Comparison of ENCODE assay signal across 22 mouse cellular contexts in the genomic region with DNA sequence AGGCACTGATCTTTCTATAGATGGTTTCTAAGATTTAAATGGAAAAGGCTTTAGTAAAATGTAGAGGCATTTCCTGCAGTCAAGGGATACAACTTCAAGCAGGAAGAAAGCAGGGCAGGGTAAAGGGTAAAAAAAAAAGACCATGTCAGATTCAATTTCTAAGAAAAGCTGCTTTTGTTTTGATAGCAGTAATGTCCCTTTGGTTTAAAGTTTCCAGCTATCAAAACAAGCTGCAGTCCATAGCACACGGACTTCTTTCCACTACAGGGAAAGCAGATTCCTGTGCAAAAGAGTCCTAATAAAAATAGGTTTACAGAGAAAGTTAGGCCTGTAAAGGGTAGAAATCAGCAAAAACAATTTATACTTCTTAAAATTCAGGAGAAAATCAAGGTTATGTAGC.
DNase-seq lines count a peak whose midpoint lies in the region; ATAC-seq and TF ChIP-seq lines count a peak whose summit lies in the region.
"Had no signal": no experiment of that assay in that cellular context is flagged by ENCODE, and none has a peak within 500 bp of the region (broad histone marks: within the 10 kb centered on the region; RNA-seq: fewer than 3 reads in every experiment).

No protein-coding gene starts in this region.

- TF ChIP-seq CTCF in forebrain, postnatal 0 days (IDR thresholded peaks at IDR 0.05; ENCODE audit: low read depth) = no peak

- no peaks in the 10 kb centered on the region for H3K27me3 ChIP-seq in forebrain, embryonic 10.5 days (ENCODE audit: poor library complexity, severe bottlenecking)
- no peaks in the 10 kb centered on the region for H3K27me3 ChIP-seq in forebrain, postnatal 0 days (ENCODE audit: insufficient read depth, low read length)
- H3K27me3 ChIP-seq in heart, embryonic 13.5 days (replicated peaks) = no peaks in the 10 kb centered on the region
- no peaks in the 10 kb centered on the region for H3K27me3 ChIP-seq in kidney, embryonic 15.5 days
- no peaks in the 10 kb centered on the region for H3K27me3 ChIP-seq in embryonic facial prominence, embryonic 14.5 days (replicated peaks; ENCODE audit: control insufficient read depth, insufficient read depth, low read length)
- H3K27me3 ChIP-seq: embryonic facial prominence, embryonic 12.5 days; hindbrain, embryonic 13.5 days had no signal

- no peak overlapping the region for H3K9ac ChIP-seq in forebrain, postnatal 0 days
- H3K9ac ChIP-seq in heart, embryonic 13.5 days = no peak overlapping the region
- no peak overlapping the region for H3K9ac ChIP-seq in kidney, embryonic 15.5 days
- H3K9ac ChIP-seq in embryonic facial prominence, embryonic 14.5 days (ENCODE audit: low read depth, low read length) = no peak overlapping the region
- H3K9ac ChIP-seq: embryonic facial prominence, embryonic 12.5 days; hindbrain, embryonic 13.5 days had no signal

- DNase-seq in forebrain, embryonic 10.5 days (ENCODE audit: extremely low spot score, low spot score) = no peak
- DNase-seq in forebrain, postnatal 0 days = no peak
- no peak for DNase-seq in heart, postnatal 4 days
- DNase-seq in kidney, adult 11 months = no peak
- peak; percentile 29 for DNase-seq in embryonic facial prominence, embryonic 14.5 days (ENCODE audit: low spot score)
- no peak for DNase-seq in adrenal gland, postnatal 14 days
- DNase-seq: adrenal gland, postnatal 10 days; cerebellum, adult 2 months; cerebellum, postnatal 25 days; gastrocnemius, postnatal 36 days; layer of hippocampus, postnatal 36 days; lung, postnatal 4 days; right cerebral cortex, adult 18-20 months; thymus, adult 18-20 months; thymus, postnatal 36 days had no signal

- ATAC-seq in forebrain, postnatal 0 days = no peak
- ATAC-seq in heart, embryonic 13.5 days (ENCODE audit: extremely low read depth, insufficient number of reproducible peaks, low FRiP score, low TSS enrichment) = no peak
- peak; percentile 90 for ATAC-seq in kidney, embryonic 15.5 days (replicated peaks; ENCODE audit: low FRiP score)
- no peak for ATAC-seq in embryonic facial prominence, embryonic 14.5 days (ENCODE audit: low read depth)
- ATAC-seq: activated CD4-positive, CD25-positive, alpha-beta regulatory T cell, adult 4 months; forebrain, embryonic 16.5 days had no signal

- H3K27ac ChIP-seq in forebrain, embryonic 10.5 days = 0 out of 2 replicates have a peak overlapping the region, but pooled peaks have one; percentile 8
- no peak overlapping the region for H3K27ac ChIP-seq in forebrain, postnatal 0 days (ENCODE audit: low read depth, low read length)
- peak overlapping the region; percentile 55 for H3K27ac ChIP-seq in heart, embryonic 13.5 days (replicated peaks)
- H3K27ac ChIP-seq in kidney, embryonic 15.5 days = peak overlapping the region; percentile 85
- peak overlapping the region; percentile 39; the same call in 1 of the 2 replicates for H3K27ac ChIP-seq in embryonic facial prominence, embryonic 14.5 days (replicated peaks; ENCODE audit: low read depth, low read length)
- H3K27ac ChIP-seq: hindbrain, embryonic 13.5 days had no signal

- no peaks in the 10 kb centered on the region for H3K9me3 ChIP-seq in forebrain, embryonic 10.5 days
- H3K9me3 ChIP-seq in forebrain, postnatal 0 days (ENCODE audit: low read length) = no peaks in the 10 kb centered on the region
- no peaks in the 10 kb centered on the region for H3K9me3 ChIP-seq in heart, embryonic 13.5 days
- H3K9me3 ChIP-seq in kidney, embryonic 15.5 days (replicated peaks) = no peaks in the 10 kb centered on the region
- H3K9me3 ChIP-seq in embryonic facial prominence, embryonic 14.5 days (ENCODE audit: control insufficient read depth, low read length) = no peaks in the 10 kb centered on the region
- H3K9me3 ChIP-seq: embryonic facial prominence, embryonic 12.5 days; hindbrain, embryonic 13.5 days had no signal

- H3K4me3 ChIP-seq in forebrain, embryonic 10.5 days = no peak overlapping the region
- H3K4me3 ChIP-seq in forebrain, postnatal 0 days (ENCODE audit: low read depth, low read length) = no peak overlapping the region
- H3K4me3 ChIP-seq in heart, embryonic 13.5 days = no peak overlapping the region
- no peak overlapping the region for H3K4me3 ChIP-seq in kidney, embryonic 15.5 days (replicated peaks)
- no peak overlapping the region for H3K4me3 ChIP-seq in embryonic facial prominence, embryonic 14.5 days (ENCODE audit: low read depth, low read length)
- H3K4me3 ChIP-seq: embryonic facial prominence, embryonic 12.5 days; hindbrain, embryonic 13.5 days had no signal

- WGBS in forebrain, embryonic 10.5 days = 74% methylated on average over 1 of the region's 1 CpGs
- WGBS in forebrain, postnatal 0 days = 70% methylated on average over 1 of the region's 1 CpGs
- 33% methylated on average over 1 of the region's 1 CpGs for WGBS in heart, embryonic 13.5 days
- 9% methylated on average over 1 of the region's 1 CpGs for WGBS in kidney, embryonic 15.5 days
- 5% methylated on average over 1 of the region's 1 CpGs for WGBS in embryonic facial prominence, embryonic 14.5 days

- no peaks in the 10 kb centered on the region for H3K4me1 ChIP-seq in forebrain, embryonic 10.5 days
- H3K4me1 ChIP-seq in forebrain, postnatal 0 days (ENCODE audit: insufficient read depth) = no peaks in the 10 kb centered on the region
- 0 out of 2 replicates have a peak, but pooled peaks cover 2% of the 10 kb centered on the region for H3K4me1 ChIP-seq in heart, embryonic 13.5 days
- peaks cover 8% of the 10 kb centered on the region; the same call in 1 of the 2 replicates for H3K4me1 ChIP-seq in kidney, embryonic 15.5 days
- no peaks in the 10 kb centered on the region for H3K4me1 ChIP-seq in embryonic facial prominence, embryonic 14.5 days (ENCODE audit: control insufficient read depth, insufficient read depth, low read length)
- H3K4me1 ChIP-seq: embryonic facial prominence, embryonic 12.5 days; hindbrain, embryonic 13.5 days had no signal

- no peak overlapping the region for H3K4me2 ChIP-seq in forebrain, postnatal 0 days (ENCODE audit: low read depth)
- no peak overlapping the region for H3K4me2 ChIP-seq in heart, embryonic 13.5 days
- no peak overlapping the region for H3K4me2 ChIP-seq in kidney, embryonic 15.5 days
- no peak overlapping the region for H3K4me2 ChIP-seq in embryonic facial prominence, embryonic 14.5 days (ENCODE audit: low read depth, low read length)
- H3K4me2 ChIP-seq: embryonic facial prominence, embryonic 12.5 days; hindbrain, embryonic 13.5 days; midbrain, embryonic 11.5 days had no signal

- H3K36me3 ChIP-seq in forebrain, embryonic 10.5 days (replicated peaks) = no peaks in the 10 kb centered on the region
- no peaks in the 10 kb centered on the region for H3K36me3 ChIP-seq in forebrain, postnatal 0 days (ENCODE audit: insufficient read depth)
- H3K36me3 ChIP-seq in heart, embryonic 13.5 days = no peaks in the 10 kb centered on the region
- no peaks in the 10 kb centered on the region for H3K36me3 ChIP-seq in kidney, embryonic 15.5 days
- no peaks in the 10 kb centered on the region for H3K36me3 ChIP-seq in embryonic facial prominence, embryonic 14.5 days (ENCODE audit: control insufficient read depth, insufficient read depth, low read length)
- H3K36me3 ChIP-seq: embryonic facial prominence, embryonic 12.5 days; hindbrain, embryonic 13.5 days had no signal
